Mouse (Mus musculus): ENCODE data around the gene Egfl7.

DNA sequence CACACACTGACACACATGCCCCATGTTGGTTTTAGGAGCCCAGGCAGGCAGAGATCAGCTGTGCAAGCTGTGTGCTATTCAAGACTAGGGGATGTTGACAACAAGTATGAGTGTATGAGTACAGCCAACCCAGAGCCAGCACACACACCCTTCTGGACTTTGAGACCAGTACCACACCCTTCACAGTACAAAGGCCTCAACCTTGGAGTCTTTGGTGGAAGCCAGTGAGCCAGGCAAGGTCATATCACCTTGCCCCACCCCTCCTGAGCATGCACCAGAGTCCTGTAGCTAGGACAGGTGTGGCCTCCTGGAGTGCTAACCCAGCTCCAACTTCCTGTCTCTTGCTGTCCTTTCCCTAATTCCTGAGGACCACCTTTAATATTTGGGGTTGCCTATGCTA, 31.2 kb downstream of the Egfl7 start:
- TF ChIP-seq POLR2A (IDR thresholded peaks at IDR 0.05; ENCODE audit: control insufficient read depth, extremely low read depth, insufficient read depth, low read length, poor library complexity) (no peak), CTCF (IDR thresholded peaks at IDR 0.05; ENCODE audit: borderline replicate concordance, control insufficient read depth, extremely low read depth, insufficient read depth, low read length, poor library complexity) (no peak)

Measured in thymus, adult 2 months (tissue).